Mouse (Mus musculus) ovary, postnatal 14 days (tissue): ENCODE data around the gene Ddn.

ENCODE experiments used
- DNase-seq: peaks from one replicate; pipeline ENCODE4 v3.0.0; 2022; ENCODE audit warnings: low spot score

Ddn gene

DNA sequence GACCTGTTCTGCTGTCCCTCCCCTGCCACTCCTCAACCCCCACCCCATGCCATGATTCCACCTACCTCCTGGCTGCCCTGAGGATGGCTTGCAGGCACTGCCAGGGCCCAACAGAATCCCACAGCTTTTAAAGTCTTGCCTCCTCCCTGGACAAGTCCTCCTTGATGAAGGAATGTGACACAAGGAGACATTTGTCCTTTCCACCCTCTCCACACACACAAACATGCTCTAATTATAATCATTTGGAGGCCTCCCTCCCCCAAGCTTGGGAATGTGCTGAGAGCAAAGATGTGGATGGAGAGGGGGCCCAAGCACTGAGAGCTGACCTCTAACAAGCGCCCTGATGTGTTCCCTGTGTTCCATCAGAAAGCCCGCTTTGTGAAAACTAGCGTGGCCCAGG lies at the start of gene Ddn:
TSS of gene Ddn (minus strand) at position 101 of the 400 bp plus-strand sequence.
- no peak for DNase-seq

DNA sequence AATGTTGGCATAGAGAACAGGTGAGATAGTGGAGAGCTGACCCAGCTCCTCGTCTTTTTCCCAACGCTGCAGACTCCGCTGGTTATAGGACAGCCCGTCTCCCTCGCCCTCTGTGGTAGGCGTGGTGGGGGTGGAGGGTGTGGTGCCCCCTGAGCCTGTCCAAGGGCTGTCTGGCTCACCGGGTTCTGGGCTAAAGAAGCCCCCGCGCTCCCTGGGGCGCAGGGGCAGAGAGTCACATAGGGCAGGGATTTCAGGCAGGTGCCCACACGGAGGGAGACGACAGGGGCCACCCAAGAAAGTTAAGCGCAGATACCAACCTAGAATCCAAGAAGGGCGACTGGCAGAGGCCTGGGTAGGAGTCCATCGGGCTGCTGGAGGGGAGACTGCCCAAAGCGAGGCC lies 44.9 kb upstream of the Ddn start:
- DNase-seq: no peak

DNA sequence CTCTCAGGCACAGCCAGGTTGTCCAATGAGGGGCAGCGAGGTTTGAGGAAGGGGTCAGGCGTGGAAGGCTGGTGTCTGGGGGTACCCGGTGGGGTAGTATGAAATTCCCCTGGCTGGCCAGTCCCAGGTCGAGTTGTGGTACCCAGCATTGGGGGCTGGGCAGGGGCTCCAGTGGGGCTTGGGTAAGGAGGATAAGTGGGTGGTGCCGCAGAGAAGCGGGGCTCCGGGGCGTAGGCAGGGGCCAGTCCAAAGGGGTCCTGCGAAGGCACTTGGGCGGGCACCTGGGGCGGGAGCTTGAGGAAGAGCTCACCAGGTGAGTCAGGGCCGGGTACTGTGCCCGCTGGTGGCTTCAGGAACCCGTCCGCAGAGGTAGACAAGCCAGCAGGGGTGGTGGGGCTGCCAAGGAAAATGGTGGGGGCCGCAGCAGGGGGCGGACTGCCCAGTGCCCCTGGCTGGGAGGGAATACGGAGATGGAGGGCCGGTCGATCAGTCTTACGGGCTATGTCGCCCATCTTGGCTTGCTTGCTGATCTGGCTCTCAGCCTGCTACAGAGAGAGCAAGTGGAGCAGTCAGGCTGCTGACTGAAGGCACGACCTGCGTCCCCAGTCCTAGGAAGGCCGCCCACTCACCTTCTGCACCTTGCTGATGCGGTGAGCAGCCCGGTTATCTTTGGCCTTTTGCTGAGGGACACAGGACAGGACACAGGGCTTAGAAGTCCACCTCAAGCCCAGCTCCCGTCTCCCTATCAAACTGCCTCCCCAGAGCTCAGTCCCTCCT lies 44.1 kb upstream of the Ddn start:
- no peak for DNase-seq

DNA sequence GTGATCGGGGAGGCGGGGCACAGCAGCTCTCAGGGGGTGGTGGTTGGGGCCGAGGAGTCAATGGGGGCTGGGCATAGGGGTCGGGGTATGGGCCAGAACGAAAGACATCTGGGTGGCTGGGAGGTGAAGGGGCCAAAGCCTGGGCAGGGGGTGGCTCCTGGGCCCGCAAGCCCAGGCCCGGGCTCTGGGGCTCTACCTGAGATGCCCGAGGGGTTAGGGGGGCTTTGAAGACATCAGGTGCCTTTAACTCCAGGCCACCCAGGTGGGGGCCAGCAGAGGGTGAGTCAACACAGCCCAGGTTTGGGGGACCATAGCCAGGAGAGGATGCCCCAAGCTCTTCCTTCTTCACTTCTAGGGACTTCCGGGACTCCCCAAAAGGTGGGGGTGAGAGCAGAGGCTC lies 43.4 kb upstream of the Ddn start:
- no peak for DNase-seq

DNA sequence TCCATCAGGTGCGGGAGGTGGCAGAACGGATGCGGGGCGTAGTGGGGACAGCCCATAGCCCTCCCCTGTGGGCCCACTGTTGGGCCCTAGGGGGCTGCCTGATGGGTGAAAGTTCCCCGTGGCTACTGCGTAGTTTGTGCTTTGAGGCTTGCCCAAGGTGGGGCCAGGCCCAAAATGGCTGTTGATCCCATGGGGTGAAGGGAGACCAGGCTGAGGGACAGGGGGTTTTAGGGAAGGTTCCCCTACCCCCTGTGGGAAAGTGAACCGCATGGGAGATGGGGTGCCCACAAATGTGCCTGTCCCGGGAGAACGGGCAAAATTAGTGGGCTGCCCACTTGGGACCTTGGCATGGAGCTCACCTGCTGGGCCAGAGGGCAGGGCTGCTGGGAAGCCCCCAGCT lies 42.8 kb upstream of the Ddn start:
- DNase-seq: no peak

DNA sequence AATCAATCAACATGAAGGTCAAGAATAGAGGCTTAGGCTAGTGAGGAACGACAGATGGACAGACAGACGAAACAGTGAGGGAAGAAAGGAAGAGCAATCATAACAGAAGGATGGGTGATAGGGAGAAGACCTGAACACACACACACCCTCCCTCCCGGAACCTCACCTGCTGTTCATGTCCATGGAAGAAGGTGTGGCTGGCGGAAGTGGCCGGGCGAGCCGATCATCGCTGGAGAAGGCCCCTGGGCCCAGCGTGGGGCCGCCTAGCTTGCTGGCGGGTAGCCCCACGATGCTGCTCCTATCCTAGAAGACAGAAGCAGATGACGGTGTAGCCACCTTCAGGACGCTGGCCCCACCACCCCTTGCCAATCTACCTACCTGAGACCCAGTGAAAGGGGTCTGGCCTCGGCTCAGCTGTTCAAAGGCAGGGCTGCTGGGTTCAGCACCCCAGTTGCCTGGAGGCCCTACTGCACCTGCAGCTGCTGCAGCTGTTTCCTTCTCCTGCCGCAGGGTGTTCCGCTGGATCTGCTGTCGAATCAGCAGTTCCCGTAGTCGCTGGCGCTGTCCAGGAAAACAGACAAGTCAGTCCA lies 42.0 kb upstream of the Ddn start:
- DNase-seq: no peak

DNA sequence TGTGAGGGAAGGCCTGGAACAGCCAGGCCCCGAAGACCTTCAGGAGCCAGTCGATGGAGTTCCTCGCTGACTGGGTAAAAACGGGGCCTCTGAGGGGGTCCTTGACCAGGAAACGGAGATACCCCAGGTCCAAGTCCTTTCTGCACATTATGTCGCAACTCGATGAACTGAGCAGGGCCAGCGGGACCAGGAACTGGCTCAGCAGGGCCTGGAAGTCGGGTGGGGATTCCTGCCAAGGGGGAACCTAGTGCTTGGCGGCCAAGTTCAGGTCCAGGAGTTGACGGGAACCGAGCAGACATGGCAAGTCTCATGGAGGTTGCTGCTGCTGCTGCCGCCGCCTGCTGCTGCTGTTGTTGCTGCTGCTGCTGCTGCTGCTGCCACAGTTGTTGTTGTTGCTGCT lies 41.4 kb upstream of the Ddn start:
- no peak for DNase-seq

DNA sequence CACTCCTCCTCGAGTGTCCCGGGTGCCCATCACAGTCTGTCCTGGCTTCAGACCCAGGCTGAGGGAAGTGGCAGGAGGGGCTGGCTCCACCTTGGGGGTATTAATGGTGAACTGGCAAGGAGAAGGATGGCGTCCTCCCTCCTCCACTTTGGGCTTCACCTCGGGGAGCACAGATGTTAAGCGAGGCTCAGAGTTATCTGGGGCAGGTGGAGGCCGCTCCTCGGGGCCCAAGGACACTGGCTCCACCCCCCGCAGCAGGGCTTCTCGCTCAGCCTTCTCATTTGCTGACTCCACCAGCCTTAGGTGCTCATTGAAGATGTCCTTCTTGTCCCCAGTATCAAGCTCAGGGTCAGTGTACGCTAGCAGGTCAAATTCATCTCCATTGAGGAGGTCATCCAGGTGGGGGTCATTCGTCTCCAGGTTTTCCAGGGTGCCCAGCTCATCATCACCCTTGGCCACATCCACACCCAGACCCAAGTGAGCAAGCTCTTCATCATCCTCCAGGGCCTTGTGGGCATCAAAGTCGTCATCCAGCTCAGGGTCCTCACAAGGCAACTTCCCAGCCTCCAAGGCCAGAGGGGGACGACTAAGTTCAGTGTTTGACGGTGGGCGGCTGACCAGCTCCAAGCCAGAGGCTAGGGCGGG lies 40.8 kb upstream of the Ddn start:
- DNase-seq: no peak

DNA sequence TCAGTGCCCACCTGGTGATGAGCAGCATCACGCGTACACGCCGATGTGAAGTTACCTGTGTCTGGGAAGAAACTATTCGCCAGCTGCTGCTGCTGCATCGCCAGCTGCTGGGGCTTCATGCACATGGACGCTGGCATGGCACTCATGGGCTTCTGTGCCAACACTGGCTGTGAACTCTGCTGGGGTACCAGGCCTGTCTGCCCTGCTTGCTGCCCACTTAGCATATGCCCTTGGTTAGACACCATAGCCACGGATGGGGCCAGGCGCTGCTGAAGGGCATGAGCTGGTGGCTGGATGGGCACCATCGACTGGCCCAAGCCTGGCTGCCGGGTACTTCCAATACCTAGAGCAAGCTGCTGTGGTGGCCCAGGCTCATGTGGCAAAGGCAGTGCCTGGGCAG lies 39.9 kb upstream of the Ddn start:
- no peak for DNase-seq

DNA sequence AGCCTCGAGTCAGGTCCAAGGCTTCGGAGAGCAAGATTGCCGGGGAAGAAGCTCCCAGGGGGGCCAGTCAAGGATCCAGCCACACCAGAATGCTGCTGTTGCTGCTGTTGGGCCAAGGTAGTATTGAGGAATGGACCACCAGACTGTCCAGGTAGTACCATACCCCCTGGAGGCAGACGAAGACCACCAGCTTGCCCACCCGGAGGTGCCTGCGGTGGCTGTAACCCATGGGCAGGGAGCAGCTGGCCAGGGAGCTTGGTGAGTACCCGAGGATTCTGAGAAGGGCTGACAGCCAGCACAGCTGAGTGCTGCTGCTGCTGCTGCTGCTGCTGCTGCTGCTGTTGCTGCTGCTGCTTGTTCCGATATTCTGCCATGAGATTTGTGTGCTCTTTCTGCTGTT lies 36.9 kb upstream of the Ddn start:
- DNase-seq: no peak

DNA sequence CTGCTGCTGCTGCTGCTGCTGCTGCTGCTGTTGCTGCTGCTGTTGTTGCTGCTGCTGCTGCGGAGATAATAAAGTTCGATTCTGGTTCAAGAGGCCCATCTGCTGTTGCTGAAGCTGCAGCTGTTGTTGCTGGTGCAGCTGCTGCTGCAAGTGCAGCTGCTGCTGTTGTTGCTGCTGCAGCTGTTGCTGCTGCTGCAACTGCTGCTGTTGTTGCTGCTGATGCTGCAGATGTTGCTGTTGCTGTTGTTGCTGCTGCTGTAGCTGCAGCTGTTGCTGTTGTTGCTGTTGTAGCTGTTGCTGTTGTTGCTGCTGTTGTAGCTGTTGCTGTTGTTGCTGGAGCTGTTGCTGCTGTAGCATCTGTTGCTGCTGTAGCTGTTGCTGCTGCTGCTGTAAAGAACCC lies 35.9 kb upstream of the Ddn start:
- DNase-seq: no peak

DNA sequence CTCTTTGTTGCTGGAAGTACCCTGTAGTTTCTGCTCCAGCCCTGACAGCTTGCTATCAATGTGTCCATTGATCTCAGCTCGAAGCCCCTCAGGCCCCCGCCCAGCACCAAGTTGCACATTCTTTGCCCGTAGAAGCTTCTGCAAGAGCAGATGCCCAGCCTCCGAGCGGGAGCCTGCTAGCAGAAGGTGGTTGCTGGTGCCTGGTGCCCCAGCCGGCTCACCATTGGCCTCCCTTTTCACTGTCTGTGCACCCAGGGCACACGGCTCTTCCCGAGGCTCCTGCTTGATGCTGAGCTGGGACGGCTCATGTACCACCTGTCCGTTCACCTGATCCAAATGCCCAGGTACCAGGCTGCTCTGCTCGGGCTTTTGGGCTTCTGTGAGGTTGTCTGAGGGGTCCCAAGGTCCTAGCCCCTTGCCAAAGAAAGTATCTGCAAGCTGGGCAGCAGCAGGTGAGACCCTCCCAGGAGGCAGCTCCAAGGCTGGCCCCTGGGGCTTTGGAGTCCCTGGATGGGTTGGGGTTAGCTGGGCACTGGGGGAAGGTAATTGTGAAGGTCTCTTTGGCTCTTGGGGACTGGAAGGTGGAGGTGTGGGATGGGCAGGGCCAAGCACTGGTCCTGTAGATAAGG lies 34.4 kb upstream of the Ddn start:
- no peak for DNase-seq

DNA sequence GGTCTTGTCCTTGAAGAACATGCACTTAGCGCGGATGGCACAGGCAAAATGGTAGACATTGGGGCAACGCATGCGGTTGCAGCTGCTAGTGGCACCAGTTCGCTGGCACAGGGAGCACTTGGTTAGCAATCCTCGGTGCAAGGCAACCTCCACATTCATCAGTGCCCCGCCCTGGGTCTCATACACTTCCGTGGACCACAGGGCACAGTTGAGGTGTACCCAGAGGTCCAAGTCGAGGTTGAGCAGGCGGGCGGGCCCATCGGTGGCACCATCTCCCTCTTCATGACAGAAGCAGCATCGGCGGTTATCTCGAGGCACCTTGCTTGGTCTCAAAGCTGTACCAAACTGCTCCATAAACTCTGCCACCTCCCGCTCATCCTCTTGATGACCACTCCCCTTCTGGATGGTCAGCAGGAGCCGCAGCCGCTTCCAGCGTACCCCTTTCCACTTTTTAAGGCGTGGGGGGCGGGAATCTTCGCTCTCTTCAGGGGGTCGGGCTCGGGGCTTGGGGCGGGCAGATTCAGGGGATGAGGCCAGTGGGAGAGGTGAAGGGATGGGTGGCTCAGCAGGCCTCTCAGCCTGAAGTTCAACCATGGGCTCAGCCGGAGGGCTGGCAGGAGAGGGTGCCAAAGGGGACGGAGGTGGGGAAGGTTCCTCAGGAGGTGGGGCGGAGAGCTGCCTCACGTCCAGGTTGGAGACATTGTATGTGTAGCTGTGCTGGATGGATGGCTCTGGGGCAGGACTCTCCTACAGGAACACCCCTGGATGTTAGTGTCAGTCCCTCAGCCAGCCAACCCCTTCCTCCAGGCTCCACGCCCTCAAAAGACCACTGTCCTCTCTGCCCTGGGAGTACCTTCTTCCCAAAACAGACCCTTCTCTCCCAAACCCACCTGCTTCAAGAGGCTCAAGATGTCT lies 30.6 kb upstream of the Ddn start:
- DNase-seq: no peak

DNA sequence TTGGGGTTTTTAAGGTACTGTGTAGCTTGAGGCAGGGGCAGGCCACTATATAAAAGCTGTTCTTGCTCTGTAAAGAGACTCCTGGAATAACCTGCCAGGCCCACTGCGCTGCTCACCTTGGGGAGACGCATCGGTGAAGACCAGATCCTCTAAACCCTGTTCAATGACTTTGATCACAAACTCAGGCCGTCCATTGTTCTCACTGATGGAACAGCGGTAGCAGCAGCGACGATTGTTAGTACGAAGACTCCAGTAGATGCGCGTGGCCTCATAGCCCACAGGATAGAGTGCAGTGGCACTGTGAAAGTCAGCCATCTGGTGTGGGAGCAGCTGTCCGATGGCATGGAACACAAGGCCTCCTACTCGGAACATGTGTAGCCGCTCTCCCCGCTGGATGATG lies 29.9 kb upstream of the Ddn start:
- no peak for DNase-seq

DNA sequence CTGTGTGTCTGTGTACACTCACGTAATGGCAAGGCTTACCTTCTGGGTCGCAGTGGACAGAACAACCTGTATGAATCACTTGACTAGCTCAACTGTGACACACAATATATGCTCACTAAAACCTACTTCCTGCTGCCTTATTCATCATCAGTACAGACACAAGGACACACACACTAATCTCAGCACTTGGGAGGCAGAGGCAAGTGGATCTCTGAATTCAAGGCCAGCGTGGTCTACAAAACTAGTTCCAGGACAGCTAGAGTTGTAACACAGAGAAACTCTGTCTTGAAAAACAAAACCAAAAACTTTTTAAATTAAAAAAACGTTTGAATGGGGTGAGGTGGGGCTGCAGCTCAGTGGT lies 28.4 kb upstream of the Ddn start:
- DNase-seq: no peak

DNA sequence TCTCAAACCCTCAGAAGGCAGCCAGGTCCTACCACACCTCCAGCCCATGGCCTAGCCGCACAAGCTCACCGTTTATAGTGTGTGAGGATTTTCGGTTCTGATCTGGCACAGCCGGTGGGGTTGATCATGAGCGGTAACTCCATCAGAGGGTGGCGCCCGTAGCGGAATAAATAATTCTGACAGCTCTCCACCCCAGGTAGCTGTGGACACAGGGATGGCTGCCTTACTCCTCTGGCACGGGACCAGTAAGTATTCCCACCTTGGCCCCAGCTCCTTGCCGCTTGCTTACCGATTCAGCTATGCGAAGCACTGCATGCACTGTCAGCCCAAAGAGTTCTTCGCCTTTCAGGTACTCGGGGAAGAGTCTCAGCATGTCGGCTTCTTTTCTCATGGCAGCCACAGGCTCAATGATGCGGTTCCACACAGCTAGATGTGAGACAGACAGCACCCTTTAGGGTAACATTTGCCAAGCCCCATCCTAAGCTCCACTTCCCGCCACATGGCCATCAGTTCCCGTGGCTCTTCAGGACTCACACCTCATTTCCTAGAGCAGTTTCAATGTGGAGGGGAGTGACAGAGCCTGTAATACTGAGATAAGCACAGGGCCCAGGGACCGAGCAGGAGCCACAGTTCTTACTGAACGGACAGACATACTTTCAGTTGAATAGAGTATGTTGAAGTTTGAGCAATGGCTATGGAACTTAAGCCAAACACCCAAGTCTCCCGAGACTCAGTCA lies 27.9 kb upstream of the Ddn start:
- DNase-seq: no peak

DNA sequence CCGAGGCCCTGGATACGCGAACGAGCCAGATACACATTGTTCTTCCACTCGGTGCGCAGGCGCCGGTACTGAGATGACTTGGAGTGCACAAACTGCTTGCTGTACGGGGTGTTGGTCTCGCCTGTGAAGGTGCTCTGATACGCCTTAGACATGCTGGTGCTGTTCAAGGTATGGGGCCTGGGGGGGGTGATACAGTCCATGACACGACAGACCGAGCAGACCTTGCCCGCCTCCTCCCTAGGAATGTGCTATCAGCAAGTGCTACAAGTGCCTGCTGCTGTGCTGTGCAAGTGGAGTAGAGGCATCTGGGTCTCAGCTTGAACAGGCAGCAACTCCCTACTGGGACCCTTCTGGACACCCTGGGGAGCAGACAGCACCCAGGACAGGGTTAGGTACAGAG lies 26.0 kb upstream of the Ddn start:
- no peak for DNase-seq

DNA sequence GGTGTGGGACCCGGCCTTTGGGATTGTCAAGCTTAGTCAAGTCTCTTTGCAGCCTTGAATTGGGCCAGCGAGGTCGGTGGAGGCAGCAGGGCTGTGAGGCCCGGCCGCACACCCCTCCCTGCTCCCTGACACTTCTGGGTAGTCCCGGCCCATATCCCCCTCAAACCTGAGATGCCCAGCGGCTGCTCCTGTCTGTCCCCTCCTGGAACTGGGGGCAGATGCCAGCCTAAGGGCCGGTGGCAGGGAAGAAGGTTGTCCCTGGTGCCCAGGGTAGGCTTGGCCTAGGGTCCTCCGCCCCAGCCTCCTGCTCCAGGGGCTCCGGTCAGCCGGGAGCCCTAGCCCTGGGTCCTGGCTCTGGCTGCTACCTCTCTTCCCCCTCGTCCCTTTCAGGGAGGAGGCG lies 24.8 kb upstream of the Ddn start:
- no peak for DNase-seq

DNA sequence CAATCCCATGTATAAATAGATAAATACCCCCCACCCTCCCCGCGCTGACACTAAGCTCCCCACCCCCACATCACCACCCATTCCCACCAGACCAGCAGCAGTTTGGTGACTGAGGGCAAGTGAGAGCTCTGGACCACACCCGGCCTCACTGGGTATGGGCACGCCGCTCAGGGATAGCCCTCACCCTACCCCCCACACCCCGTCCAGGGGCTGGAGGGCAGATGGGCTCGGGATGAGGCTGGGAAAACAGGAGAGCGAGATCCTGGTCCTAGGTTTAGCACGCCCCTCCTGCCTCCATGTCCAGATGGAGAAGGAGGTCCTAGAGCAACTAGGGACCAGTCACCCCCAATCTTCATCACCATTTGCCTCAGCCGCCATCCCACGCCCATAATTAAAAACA lies 24.0 kb upstream of the Ddn start:
- DNase-seq: no peak

DNA sequence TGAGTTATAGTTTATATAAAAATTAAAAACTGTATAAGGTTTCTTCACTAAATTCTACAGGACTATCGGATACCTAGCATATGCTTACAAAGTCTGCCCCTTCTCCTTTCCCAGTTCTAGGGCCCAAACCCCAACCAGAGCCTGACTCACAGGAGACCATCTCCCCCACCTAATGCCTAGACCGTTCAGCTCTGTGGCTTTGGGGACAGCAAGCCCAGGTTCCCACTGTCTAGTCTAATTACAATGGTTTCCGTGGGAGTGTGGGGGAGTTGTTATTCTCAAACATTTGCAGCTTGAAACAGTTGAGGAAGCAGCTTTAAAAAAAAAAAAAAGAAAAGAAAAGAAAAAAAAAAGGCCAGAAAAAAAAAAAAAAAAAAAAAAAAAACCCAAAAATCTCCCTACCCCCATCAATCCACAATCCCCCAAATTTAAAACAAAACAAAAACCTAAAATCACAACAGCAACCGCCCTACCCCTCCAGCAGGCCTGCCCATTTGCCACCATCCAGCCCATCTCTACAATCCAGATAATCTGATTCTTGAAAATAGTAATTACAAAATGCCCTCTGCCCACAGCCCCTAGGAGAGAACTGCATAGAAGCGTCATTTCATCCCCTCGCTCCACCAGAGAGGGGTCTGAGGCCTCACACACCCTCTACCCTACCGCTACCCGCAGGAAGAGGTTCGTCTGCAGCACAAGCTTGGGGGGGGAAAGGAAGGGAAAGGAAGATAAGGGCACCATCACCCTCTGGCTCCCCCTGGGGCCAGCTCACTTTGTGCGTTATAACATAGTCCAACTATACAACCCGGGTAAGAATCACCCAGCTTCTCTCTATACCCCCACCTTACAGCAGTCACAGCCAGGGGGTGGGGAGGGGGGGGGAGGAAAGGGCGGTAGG lies 23.1 kb upstream of the Ddn start:
- DNase-seq: no peak

DNA sequence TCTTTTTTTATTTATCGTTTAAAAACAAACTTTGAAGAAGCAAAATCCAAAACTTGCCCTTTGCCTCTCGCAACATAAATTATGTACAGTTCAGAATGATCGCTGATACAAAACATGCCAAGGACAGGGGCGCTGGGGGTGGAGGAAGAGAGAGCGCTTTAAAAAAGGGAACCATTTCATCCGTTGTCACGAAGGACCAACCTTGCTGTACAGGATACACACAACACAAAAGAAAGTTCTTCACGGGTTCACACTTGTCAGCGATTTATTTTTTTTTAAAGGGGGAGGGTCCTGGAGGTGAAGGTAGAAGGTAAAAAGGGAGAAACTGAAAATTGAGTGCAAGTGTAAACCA lies 22.4 kb upstream of the Ddn start:
- no peak for DNase-seq
